Mouse (Mus musculus) intestine, postnatal 0 days (tissue): ENCODE measurements around the gene Msn. TPM values are rescaled to one million over a fixed set of nuclear protein-coding genes. Genes with fewer than 3 reads are reported as not detected.
A peak's percentile ranks its signal among the peaks of the same experiment; 100 is the strongest.
"Not testable (repeated sequence)": the region's sequence is repeated elsewhere in the genome, so short reads cannot be mapped to it uniquely, and the experiment has no call there.

Experiments
- ATAC-seq: fragments of 200-750 bp; cut with Nextera tagmentation; 2 replicates; pipeline ENCODE4 v1.8.0; 2017; ENCODE audit warnings: mild to moderate bottlenecking, moderate TSS enrichment, moderate library complexity
- H3K27ac ChIP-seq: fragments of 300-500 bp; sonication (generic); 2 replicates; pipeline ENCODE4 v1.5.1; 2014; ENCODE audit warnings: mild to moderate bottlenecking, low read depth, low read length, moderate library complexity
- H3K27me3 ChIP-seq: fragments of 300-500 bp; sonication (generic); replicated peaks from 2 replicates; pipeline ENCODE4 v1.6.1; 2014; ENCODE audit warnings: low read length, mixed read lengths; ENCODE audit not compliant: control insufficient read depth, insufficient read depth
- H3K36me3 ChIP-seq: fragments of 300-500 bp; sonication (generic); 2 replicates; pipeline ENCODE4 v1.6.1; 2014; ENCODE audit warnings: mild to moderate bottlenecking, moderate library complexity; ENCODE audit not compliant: control insufficient read depth, insufficient read depth
- H3K4me1 ChIP-seq: fragments of 300-500 bp; sonication (generic); replicated peaks from 2 replicates; pipeline ENCODE4 v1.6.1; 2014; ENCODE audit warnings: antibody characterized with exemption, low read length, mixed read lengths; ENCODE audit not compliant: control insufficient read depth, insufficient read depth
- H3K4me2 ChIP-seq: fragments of 300-500 bp; sonication (generic); replicated peaks from 2 replicates; pipeline ENCODE4 v1.6.1; 2014; ENCODE audit warnings: low read depth, mild to moderate bottlenecking, moderate library complexity
- H3K4me3 ChIP-seq: fragments of 300-500 bp; sonication (generic); 2 replicates; pipeline ENCODE4 v1.5.1; 2014; ENCODE audit warnings: low read depth, low read length
- H3K9ac ChIP-seq: fragments of 300-500 bp; sonication (generic); 2 replicates; pipeline ENCODE4 v1.6.1; 2014; ENCODE audit warnings: mild to moderate bottlenecking, low read depth, low read length
- H3K9me3 ChIP-seq: fragments of 300-500 bp; sonication (generic); 2 replicates; pipeline ENCODE4 v1.6.1; 2016; ENCODE audit warnings: mixed run types; ENCODE audit not compliant: control insufficient read depth
- CTCF ChIP-seq: sonication (generic); IDR thresholded peaks from 2 replicates; pipeline ENCODE4 v1.5.1; 2016; ENCODE audit warnings: low read depth, mild to moderate bottlenecking, control low read depth, antibody characterized with exemption, moderate library complexity
- WGBS: fragments of 180-500 bp; shearing (Covaris S2); extraction: QIAGEN DNeasy Blood & Tissue Kit; methylation state at CpG from one replicate; pipeline ENCODE4 v1.1.7; 2014; 5-methylcytosine and 5-hydroxymethylcytosine counted together
- polyA plus RNA-seq: library from polyadenylated mRNA; unstranded; fragments of >200 nt; fragmentation: Nextera tagmentation; extraction: Ambion mirVana; gene quantifications from 2 replicates; pipeline ENCODE4 v1.2.1, GENCODE M21; 2015

Msn gene
- polyA plus RNA-seq, 1 experiment from 2014 or later = 35.9 TPM

DNA sequence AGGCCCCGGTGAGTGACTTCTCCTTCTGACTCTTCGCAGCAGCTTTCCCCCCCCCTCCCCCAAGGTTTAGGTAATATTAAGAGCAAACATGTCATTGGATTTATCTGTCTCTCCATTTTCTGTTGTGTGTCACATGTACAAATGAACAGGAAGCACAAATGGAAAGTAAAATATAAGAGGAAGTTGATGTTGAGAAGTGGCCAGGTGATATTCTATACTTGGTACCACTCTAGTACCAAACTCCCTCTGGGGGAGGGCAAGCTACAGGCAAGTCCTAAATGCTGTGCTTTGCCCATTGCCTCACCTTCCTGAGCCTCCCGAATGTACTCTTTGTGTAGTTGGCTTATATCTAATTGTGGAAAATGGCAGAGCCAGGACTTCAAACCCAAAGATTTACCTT, 62.1 kb downstream of the Msn start:
- WGBS = 95% methylated on average over 3 of the region's 3 CpGs
- Histone ChIP-seq H3K9ac (no peak overlapping the region), H3K4me2 (no peak overlapping the region), H3K27me3 (no peaks in the 10 kb centered on the region), H3K4me3 (no peak overlapping the region), H3K9me3 (no peaks in the 10 kb centered on the region), H3K36me3 (no peaks in the 10 kb centered on the region), H3K27ac (no peak overlapping the region), H3K4me1 (no peaks in the 10 kb centered on the region)
- no peak for ATAC-seq
- no peak for TF ChIP-seq CTCF

DNA sequence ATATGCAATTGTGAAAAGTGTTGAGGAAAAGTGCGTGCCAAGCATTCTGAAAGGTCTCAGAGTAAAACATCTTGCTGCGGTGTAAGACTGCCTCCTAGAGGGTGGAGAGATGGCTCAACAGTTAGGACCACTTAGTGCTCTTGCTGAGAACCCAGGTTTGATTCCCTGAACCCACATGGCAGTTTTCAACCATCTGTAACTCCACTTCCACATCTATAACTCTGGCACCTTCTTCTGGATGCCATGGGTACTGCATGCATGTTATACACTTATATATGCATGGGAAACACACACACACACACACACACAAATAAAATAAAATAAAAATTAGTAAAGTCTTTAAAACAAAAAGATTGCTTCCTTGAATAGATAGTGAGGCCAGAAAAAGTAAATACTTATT, 66.7 kb downstream of the Msn start:
- peak; percentile 66 for TF ChIP-seq CTCF
- Histone ChIP-seq H3K27me3 (no peaks in the 10 kb centered on the region), H3K9me3 (no peaks in the 10 kb centered on the region), H3K9ac (no peak overlapping the region), H3K27ac (no peak overlapping the region), H3K36me3 (no peaks in the 10 kb centered on the region), H3K4me3 (no peak overlapping the region), H3K4me1 (no peaks in the 10 kb centered on the region), H3K4me2 (no peak overlapping the region)
- ATAC-seq = no peak
- 89% methylated on average over 2 of the region's 2 CpGs for WGBS

DNA sequence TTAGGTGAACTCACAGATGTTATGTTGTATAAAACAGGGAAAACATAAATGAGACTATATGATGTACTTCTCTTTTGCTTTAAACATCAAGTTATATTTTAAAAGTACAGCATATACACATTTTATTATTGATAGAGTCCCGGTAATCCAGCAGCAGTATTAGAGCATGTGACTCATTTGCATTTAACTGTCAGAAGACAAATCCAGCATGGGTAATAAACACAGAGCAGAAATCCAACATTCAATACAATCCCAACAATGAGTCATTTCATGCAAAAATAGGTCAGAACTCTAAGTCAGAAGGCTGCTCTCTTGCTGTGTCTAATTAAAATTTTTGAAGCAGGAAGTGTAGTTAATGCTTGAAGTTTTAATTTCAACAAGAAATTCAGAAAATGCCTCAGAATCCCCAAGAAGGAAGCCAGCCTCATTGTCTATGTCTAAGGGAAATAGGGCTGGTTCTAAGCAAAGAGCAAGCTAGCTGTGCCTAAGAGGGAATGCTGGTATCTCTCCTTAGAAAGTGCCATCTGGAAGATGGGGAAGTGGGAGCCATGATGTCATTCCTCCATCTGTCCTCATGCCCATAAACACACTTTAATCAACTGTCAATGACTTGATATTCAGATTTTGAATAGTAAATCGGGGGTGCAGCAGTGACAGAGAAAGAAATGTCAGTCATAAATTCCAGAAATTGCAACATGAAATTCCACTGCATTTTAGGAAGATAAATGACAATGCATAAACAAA, 76.0 kb downstream of the Msn start:
- no peak for ATAC-seq
- Histone ChIP-seq H3K27me3 (no peaks in the 10 kb centered on the region), H3K4me1 (no peaks in the 10 kb centered on the region), H3K9ac (no peak overlapping the region), H3K4me3 (no peak overlapping the region), H3K27ac (no peak overlapping the region), H3K36me3 (no peaks in the 10 kb centered on the region), H3K4me2 (no peak overlapping the region), H3K9me3 (no peaks in the 10 kb centered on the region)
- no peak for TF ChIP-seq CTCF
- 61% methylated on average over 2 of the region's 2 CpGs for WGBS

DNA sequence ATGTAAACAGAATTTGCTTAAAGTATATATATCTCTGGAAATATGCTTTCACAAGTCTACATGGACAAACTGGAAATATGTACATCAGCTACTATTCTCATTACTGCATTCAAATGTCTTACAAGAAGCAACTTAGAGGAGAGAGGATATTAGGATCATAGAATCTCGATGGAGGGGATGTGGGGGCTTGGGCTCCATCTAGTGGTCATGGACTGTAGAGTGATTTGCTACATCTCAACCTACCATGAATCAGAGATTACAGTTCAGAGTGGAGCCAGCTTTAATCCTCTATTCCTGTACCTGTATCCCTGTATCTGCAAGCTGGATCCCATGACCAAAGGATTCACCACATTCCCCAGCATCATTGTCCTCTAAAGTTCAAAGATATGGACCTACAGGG, 82.6 kb downstream of the Msn start:
- no peaks in the 10 kb centered on the region for H3K4me1 ChIP-seq
- ATAC-seq = no peak
- H3K27me3 ChIP-seq = no peaks in the 10 kb centered on the region
- H3K9ac ChIP-seq = no peak overlapping the region
- H3K36me3 ChIP-seq = no peaks in the 10 kb centered on the region
- 5% methylated on average over 1 of the region's 1 CpGs for WGBS
- H3K27ac ChIP-seq = no peak overlapping the region
- peak; percentile 75 for TF ChIP-seq CTCF
- no peaks in the 10 kb centered on the region for H3K9me3 ChIP-seq
- no peak overlapping the region for H3K4me3 ChIP-seq
- H3K4me2 ChIP-seq = no peak overlapping the region

DNA sequence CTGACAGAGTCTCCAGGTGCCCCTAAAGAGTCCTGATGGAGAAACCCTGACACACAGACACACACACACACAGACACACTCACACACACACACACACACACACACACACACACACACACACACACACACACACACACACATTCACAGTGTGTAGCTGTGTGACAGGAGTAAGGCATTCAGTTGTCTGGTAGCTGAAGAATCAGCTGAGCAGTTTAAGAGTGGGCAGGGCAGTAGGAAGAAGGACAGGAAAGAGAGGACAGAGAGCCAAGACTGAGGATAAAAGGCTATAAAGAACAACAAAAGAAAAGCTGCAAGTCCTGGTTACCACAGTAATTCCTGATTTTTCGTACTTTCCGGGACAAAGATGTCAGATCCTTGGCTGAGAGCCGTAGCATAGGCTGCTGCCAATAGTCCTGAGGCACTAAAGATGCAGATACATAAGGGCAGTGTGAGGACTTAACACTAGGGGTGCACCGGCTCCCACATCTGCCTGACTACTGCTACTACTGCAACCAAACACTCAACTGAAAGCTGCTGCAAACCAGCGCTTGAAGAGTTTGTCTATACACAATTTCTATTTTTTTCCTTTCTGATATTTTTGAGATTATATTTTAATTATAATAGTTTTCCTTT, 88.4 kb downstream of the Msn start:
- H3K27ac ChIP-seq = no peak overlapping the region
- 72% methylated on average over 5 of the region's 5 CpGs for WGBS
- no peak overlapping the region for H3K9ac ChIP-seq
- ATAC-seq = no peak
- no peaks in the 10 kb centered on the region for H3K27me3 ChIP-seq
- no peaks in the 10 kb centered on the region for H3K36me3 ChIP-seq
- 0 out of 2 replicates have a peak, but pooled peaks have one; percentile 10 for TF ChIP-seq CTCF
- no peak overlapping the region for H3K4me3 ChIP-seq
- no peak overlapping the region for H3K4me2 ChIP-seq
- no peaks in the 10 kb centered on the region for H3K4me1 ChIP-seq
- no peaks in the 10 kb centered on the region for H3K9me3 ChIP-seq

DNA sequence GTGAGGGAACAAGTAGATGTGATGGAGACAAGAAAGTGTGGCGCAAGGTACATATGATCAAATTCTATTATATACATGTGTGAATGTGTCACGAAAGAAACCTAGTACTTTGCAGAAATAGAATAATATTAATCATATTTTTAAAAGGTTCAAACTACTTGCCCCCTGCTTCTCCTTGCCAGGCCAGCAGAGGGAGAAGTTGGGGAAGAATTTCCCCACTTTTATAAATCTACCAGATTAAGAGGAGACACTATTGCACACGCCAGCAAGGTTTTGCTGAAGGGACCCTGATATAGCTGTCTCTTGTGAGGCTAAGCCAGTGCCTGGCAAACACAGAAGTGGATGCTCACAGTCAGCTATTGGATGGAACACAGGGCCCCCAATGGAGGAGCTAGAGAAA, 109.3 kb downstream of the Msn start:
- H3K36me3 ChIP-seq, H3K9ac ChIP-seq, ATAC-seq, H3K27me3 ChIP-seq, H3K4me3 ChIP-seq, H3K27ac ChIP-seq, H3K4me2 ChIP-seq, H3K9me3 ChIP-seq, H3K4me1 ChIP-seq: not testable (repeated sequence)
- WGBS = 78% methylated on average over 3 of the region's 3 CpGs
